Mouse (Mus musculus): ENCODE measurements around the gene Jak3. TPM values are rescaled to one million over a fixed set of nuclear protein-coding genes. Genes with fewer than 3 reads are reported as not detected.

The Jak3 gene
- total RNA-seq (2023; ENCODE audit: inconsistent age), result 79.6 to 88.3 TPM (median 85.0 TPM) in 4 replicates

DNA sequence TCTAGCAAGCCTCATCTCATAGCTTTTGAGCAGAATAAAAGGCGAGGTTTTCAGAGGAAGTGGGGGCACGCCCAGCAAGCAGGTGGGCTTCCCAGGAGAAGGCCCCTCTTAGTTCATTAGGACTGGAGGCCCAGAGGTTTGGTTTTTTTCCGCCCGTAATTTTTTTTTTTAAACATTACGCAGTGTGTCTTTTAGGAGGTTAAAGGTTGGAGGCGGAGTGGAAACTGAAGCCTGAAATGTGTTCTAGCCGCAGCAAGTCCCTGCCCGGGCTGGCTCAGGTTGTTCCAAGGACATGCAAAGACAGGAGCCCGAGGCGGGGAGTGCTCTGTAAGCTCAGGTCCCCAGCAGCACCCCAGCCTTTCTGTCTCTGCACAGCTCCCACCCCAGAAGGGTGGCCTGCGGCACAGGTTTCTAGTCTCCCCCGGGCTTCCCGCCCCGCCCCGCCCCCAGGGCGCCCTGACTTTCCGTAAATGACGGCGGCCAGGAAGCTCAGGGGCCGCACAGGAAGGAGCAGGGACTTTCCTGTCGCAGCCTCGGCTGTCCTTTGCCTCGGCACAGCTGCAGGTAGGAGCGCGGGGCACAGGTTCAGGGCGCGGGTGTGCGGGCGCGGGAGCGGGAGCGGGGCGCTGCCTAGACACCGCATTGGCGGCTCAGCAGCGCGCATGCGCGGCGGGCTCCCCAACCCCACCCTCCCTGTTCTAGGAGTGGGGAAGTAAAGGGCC is at the start of gene Jak3:
Gene Jak3, plus strand, starts transcription at position 277 of the 722 bp plus-strand sequence.

DNA sequence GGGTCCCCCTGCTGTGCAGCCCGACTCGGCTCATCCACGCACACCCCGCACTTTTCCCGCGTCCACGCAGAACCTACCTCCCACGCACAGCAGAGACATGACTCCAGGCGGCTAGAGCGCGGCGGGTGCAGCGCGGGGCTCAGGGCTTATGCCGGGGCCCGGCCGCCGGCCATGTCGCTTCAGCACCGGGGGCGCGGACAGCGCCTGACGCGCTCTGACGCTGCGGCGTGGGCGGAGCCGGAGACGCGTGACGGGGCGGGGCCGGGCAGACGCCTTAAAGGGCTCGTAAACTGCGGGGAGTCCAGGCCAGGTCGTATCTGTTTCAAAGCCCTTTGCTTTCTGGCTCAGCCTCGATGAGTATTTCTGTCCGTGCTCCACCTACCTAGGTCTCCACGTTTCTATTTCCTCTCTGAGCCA is 4.5 kb upstream of the Jak3 start, which contains the start of gene Unc13a:
Gene Unc13a, minus strand, starts transcription at position 209 of the 417 bp plus-strand sequence.

DNA sequence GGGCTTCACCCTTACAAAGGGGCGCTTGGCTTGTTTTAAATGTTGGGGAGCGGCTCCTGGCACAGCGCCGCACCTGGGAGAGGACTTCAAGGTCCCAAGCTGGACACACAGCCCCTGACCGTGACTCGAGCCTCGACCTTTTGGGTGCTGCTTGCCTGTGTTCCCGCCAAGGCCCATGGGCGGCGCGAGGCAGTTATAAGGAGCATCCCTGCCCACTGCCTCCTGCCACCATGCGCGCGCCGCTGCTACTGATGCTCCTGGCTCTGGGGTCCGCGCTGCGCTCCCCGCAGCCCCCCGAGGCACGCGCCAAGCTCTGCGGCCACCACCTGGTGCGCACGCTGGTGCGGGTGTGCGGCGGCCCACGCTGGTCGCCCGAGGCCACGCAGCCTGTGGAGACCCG is 12.9 kb downstream of the Jak3 start, which contains the start of gene Insl3:
Gene Insl3, plus strand, starts transcription at position 187 of the 400 bp plus-strand sequence.

DNA sequence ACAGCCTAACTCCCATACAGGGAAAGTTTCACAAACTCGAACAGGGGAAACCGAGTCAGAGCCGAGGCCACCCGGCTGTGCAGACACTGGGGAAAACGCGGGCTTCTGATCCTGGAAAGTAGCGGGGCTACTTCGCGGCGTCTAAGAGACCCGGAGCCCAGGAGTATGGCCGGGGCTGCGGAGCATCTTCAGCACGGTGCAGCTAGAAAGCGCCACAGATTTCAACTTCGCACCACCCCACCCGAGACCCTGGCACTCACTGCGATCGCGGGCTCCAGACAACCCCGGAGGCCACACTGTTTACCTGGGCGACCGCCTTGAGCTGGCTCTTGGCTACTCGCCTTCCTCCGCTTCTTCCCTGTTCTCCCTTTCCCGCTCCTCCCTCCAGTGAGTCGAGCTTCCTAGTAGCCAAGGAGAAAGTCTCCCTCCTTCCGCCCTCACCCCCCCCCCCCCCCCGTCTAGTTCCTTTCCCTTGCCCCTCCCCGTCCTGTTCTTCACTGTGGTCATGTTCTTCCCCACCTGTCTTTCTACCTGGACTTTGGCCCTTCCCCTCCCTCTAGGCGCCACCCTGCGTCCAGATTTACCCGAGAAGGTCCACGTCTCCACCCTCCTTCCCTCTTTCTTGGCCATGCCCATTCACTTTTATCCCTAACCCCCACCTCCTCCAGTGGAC is 25.5 kb downstream of the Jak3 start, which contains the start of gene B3gnt3:
Gene B3gnt3, minus strand, starts transcription at position 376 of the 673 bp plus-strand sequence.

DNA sequence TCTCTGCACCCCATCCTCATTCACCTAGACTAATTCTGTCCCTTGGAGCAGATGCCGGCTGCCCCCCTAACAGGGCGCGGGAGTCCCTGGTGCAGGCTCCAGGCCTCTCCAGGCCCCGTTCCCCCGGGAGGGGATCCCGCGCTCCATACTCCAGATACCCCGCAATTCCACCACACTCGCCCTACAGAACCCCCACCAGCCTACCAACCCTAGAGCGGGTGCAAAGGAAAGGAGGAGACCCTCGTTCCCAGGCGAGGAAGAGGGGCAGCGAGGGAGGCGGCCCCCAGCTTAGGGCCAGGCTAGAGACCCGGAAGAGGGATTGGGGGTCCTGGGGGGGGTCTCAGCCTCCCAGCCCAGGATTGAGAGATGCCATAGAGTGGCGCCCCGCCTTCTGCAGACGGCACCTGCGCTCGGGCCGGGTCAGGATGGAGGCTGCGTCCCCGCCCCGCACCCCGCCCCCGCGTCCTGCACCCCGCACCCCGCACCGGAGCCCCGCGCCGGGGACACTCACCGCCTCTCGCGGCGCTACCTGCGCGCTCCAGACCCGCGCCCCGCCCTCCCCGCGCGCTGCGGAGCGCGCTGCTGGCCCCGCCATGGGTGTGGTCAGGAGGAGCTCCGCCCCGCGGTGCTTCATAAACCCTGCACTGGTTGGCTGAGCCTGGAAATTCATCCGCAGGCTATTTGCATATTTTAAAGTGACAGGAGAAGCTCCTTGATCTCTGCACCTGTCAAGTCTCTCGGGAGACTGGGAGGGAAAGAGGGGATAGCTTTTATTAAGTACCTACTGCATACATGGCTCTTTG is 49.2 kb downstream of the Jak3 start, which contains the start of gene Fcho1:
Gene Fcho1, minus strand, starts transcription at position 595 of the 803 bp plus-strand sequence.

Other genes with a start within 250 kb of the Jak3 start
- 11.1 to 13.1 TPM (median 12.5 TPM) in 4 replicates for gene Abhd8, start 212.6 kb upstream of the Jak3 start, total RNA-seq (2023; ENCODE audit: inconsistent age)
- 34.7 to 38.7 TPM (median 35.8 TPM) in 4 replicates for gene Mrpl34, start 211.3 kb upstream of the Jak3 start, total RNA-seq (2023; ENCODE audit: inconsistent age)
- 99.3 to 111 TPM (median 106 TPM) in 4 replicates for gene Dda1, start 207.1 kb upstream of the Jak3 start, total RNA-seq (2023; ENCODE audit: inconsistent age)
- 12.1 to 14.8 TPM (median 13.7 TPM) in 4 replicates for gene Ano8, start 190.3 kb upstream of the Jak3 start, total RNA-seq (2023; ENCODE audit: inconsistent age)
- gene Gtpbp3, start 188.2 kb upstream of the Jak3 start, total RNA-seq (2023; ENCODE audit: inconsistent age), result 17.1 to 21.2 TPM (median 18.4 TPM) in 4 replicates
- gene Plvap, start 164.5 kb upstream of the Jak3 start, total RNA-seq (2023; ENCODE audit: inconsistent age), result 0.45 TPM in 1 of 4 replicates, not detected in the others
- not detected in 4 replicates for gene Ccdc194, start 150.6 kb upstream of the Jak3 start, total RNA-seq (2023; ENCODE audit: inconsistent age)
- 23.8 to 37.9 TPM (median 34.7 TPM) in 4 replicates for gene Bst2, start 138.8 kb upstream of the Jak3 start, total RNA-seq (2023; ENCODE audit: inconsistent age)
- 36.5 to 54.6 TPM (median 44.8 TPM) in 4 replicates for gene Mvb12a, start 133.4 kb upstream of the Jak3 start, total RNA-seq (2023; ENCODE audit: inconsistent age)
- 0.33 TPM in 1 of 4 replicates, not detected in the others for gene Tmem221, start 117.4 kb upstream of the Jak3 start, total RNA-seq (2023; ENCODE audit: inconsistent age)
- not detected in 4 replicates for gene Nxnl1, start 109.7 kb upstream of the Jak3 start, total RNA-seq (2023; ENCODE audit: inconsistent age)
- 8.2 to 9.1 TPM (median 8.7 TPM) in 4 replicates for gene Slc27a1, start 107.4 kb upstream of the Jak3 start, total RNA-seq (2023; ENCODE audit: inconsistent age)
- gene Pgls, start 84.1 kb upstream of the Jak3 start, total RNA-seq (2023; ENCODE audit: inconsistent age), result 99.2 to 122 TPM (median 101 TPM) in 4 replicates
- gene Fam129c, start 78.6 kb upstream of the Jak3 start, total RNA-seq (2023; ENCODE audit: inconsistent age), result 115 to 183 TPM (median 158 TPM) in 4 replicates
- gene Colgalt1, start 65.3 kb upstream of the Jak3 start, total RNA-seq (2023; ENCODE audit: inconsistent age), result 104 to 126 TPM (median 116 TPM) in 4 replicates
- 0.54 to 0.64 TPM (median 0.60 TPM) in 3 of 4 replicates, not detected in the other for gene Unc13a, start 4.5 kb upstream of the Jak3 start, total RNA-seq (2023; ENCODE audit: inconsistent age)
- gene Insl3, start 12.9 kb downstream of the Jak3 start, total RNA-seq (2023; ENCODE audit: inconsistent age), result 33.1 to 38.9 TPM (median 35.9 TPM) in 4 replicates
- 0.54 to 0.93 TPM (median 0.59 TPM) in 4 replicates for gene B3gnt3, start 25.5 kb downstream of the Jak3 start, total RNA-seq (2023; ENCODE audit: inconsistent age)
- 168 to 193 TPM (median 180 TPM) in 4 replicates for gene Fcho1, start 49.4 kb downstream of the Jak3 start, total RNA-seq (2023; ENCODE audit: inconsistent age)
- gene Zfp709, start 205.7 kb downstream of the Jak3 start, total RNA-seq (2023; ENCODE audit: inconsistent age), result 9.8 to 12.1 TPM (median 11.3 TPM) in 4 replicates
- 8.2 to 9.7 TPM (median 8.9 TPM) in 4 replicates for gene Zfp882, start 232.3 kb downstream of the Jak3 start, total RNA-seq (2023; ENCODE audit: inconsistent age)
- gene Zfp617, start 232.3 kb downstream of the Jak3 start, total RNA-seq (2023; ENCODE audit: inconsistent age), result 9.7 to 12.9 TPM (median 10.6 TPM) in 4 replicates

All from B cell, adult (primary cell).